Mouse (Mus musculus): ENCODE results near the gene Knstrn.

DNA sequence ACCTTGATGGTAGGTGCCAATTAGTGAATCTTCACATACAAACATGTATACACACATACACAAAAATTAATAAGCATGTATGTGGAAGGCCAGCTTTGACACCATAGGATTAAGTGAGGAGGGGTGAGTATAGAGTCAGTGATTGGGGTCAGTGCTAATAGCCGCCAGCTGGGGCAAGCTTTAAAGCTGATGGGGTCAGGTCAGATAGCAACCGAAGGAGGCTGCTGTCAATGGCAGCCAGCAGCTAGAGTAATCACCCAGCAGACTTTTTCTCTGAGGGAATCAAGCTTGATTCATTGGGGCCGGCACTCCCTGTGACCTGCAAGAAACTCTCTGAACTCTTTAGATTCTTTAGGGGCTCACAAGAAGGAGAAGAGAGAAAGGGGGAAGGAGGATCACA, 38.0 kb downstream of the Knstrn start:
- TF ChIP-seq CTCF (IDR thresholded peaks at IDR 0.05; ENCODE audit: low read depth) (no peak), EP300 (IDR thresholded peaks at IDR 0.05; ENCODE audit: low read depth) (no peak)
